Mouse (Mus musculus): ENCODE measurements at regions not wholly inside any gene's neighbourhood (a gene's known extent, or its start where the extent isn't known, plus 50 kb on each side); places are given as distances from the start of the nearest gene placed in this dataset.

DNA sequence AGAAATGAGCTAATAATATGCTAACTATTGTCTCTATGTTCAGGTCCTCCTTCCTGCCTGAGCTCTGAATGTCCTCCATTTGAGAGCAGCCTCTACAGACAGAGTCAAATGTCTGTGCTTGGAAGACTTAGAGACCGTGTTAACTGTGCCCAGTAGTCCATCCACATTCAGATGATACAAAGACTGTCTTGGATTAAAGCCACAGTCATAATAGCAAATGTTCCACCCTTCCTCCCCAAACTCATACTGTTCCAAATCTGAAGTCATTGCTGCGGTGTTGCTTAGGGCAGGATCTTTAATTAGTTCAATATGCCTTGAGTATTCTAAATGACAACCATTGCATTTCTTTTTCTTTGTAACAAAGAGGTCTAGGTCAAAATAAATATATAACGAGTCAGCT is 923.2 kb upstream of the Gm7489 start:
- no peak for DNase-seq

DNA sequence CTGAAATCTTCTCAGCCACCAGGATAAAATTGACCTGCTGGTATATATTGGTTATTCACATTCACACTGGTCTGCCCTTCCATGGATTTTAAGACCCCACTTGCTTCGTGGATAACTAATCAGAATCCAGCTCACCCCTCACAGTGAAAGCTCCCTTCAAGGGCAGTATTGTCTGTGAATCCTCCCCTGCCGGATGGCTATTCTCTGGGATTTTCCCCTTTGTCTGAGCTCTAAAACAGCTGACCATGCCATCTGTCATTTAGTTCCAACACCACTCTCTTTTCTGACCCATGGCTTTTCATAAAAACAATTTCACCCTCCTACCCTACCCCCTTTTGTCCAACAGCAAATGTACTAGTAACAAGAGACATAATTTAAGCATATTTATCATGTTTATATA is 920.8 kb upstream of the Gm7489 start:
- no peak for DNase-seq

DNA sequence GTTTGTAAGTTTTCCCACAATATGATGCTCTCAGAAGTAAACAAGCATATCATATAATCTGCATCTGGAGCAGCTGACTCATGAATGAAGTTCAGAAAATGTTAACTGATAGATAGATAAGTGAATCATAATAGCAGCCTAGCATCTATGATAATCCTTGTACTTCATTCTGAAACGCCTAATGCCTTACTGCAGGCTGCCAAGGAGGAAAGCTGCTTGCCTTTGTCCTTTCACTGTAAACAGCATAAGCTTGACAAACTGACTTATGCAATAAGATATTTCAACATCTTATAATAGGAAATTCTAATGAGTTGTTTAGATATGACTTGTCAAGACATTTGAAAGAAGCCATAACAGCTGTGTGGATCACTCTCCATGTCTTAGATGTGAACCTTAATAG is 920.3 kb upstream of the Gm7489 start:
- no peak for DNase-seq

DNA sequence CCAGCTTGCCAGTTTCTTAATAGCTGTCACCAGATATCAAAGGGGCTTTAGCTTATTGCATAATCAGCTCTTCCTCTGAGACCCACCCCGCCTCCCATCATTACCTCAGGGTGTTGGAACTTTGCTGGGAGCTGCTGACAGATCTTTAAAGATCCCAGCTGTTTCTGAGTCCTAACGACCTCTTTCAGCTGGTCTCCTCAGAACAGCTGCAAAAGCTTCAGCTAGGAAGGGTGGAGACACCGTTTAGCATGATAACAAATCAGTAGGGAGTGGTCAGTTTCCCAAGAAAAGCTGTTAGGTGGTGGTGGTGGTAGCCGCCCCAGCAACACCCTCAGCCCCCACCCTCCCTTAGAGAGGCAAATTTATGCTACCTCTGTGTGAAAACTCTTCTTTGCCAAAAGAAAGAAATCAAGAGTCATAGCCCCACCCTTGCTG is 916.9 kb upstream of the Gm7489 start:
- no peak for DNase-seq

DNA sequence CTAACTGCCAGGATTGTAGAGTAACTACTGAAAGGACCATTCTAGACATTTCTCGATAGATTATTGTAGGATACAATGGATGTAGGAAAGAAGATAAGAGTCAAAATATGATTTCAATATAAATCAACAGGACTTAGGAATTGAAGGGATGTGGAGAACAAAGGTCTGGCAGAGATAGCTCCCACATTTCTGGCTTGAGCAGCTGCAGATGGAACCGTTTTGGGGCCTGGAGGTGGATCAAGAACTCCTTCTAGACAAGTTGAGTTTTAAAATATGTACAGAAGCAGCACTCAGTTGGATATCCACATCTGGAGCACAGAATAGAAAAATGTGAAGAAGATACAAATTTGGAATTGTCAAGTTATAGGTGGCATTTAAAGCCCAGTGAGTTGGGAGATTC is 901.9 kb upstream of the Gm7489 start:
- DNase-seq: no peak

DNA sequence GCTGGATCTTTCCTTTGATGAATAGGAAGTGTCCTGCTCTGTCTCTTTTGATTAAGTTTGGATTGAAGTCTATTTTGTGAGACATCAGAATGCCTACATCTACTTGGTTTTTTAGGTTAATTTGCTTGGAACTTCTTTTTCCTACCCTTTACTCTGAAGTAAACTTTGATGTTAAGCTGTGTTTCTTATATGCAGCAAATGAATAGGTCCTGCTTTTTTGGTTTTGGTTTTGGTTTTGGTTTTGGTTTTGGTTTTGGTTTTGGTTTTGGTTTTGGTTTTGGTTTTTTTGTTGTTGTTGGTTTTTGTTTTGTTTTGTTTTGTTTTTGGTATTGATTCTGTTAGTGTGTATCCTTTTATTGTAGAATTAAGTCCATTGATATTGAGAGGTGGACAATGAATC is 894.1 kb upstream of the Gm7489 start:
- DNase-seq: no peak

DNA sequence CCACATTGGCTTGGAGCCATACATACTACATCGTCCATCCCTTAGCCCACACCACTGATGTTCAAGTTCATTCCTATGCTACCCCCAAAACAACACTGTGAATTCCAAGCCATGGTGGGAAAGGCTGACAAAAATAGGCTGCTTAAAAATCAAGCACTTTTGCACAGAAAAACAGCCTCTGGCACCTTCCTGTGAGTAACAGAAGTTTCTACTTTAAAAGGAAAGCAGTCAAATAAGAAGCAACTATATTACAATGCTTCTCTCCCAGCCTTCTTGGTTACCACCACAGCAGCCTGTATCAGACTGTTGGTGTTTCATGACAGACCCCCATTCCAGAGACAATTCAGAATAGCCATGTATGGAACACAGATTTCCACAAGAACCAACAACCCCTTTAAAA is 890.4 kb upstream of the Gm7489 start:
- DNase-seq: no peak

DNA sequence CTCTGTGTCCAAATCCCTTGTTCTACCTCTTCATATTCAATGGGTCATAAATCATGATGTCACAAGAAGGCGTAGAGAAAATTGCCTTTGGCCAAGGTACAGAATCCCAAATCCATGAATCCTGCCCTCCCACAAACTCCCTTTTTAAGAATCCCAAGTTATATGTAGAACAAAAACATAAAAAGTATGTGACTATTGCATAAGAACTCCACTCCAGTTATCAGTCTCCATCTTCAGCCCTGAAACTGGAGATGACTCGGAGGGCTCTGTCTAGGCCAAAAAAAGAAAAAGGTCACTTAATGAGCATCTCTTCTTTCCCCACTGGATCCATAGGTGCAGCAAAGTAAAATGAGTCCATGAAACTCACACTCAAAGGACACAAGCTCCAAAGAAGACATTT is 885.5 kb upstream of the Gm7489 start:
- DNase-seq: no peak

DNA sequence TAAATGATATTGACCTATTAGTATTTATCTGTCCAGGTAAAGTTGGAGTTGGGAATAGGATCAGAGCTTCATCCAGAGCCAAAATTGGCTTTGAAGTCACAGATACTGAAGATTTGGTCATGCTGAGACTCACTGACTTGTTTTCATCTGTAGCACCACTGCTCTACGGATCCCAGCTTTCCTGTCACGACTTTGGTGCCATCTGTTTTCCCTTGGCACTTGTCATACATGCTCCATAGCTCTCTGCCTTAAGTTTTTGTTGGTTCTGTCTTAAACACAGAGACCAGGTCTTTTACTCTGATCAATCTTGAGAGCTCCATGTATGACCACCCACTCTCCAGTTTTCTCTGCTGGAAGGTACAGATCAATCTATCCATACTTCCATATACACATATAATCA is 884.9 kb upstream of the Gm7489 start:
- no peak for DNase-seq

DNA sequence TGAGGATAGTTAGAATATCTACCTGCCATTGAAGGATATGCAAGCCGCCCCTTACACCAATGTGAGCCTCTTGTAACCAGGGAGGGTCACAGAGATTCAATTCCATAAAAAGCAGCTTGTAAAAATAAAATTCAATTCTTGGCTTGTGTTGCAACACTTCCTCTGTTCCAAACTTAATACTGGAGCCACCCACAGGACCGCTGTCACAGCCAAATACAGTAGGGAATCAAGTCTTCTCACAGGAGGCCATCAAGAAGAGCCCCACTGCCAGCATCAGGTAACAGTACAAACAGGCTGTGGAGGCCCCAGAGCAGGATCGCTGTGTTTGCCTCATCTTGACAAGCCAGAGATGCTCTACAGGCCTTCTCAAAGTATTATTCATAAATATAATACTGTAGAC is 883.3 kb upstream of the Gm7489 start:
- DNase-seq: no peak

DNA sequence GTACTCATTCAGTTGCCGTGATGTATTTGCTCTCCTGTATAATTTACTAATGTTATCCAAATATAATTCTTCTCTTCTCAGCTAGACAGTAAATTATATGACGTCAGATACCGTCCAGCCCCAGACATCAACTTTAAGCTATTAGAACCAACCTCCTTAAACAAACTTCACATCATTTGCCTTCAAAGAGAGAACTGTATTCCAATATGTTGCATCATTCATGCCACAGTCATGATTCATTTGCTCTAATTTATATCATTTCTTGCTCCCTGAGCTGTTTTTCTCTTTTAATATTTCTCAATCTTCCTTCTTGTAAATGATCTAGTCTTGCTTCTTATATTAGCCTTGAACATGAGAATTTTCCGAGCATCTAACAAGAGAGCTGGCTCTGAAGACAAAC is 882.7 kb upstream of the Gm7489 start:
- no peak for DNase-seq

DNA sequence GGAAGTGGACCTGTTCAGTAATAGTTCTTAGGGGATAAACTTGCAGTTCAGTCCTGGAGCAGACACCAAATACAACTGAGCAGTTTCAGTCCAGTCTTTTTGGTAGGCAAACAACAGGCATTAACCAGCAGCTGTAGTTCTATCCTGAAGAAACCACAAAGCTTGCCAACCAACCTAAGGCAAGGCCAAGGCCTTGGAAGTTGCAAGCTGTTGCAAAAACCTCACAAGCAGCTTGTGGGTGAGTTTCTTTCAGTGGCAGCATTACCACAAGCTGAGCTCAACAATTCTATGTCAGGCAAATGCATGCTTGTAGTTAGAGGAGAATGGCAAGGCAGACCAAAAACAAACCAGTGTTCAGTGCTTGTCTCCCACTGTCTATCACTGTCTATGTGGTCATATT is 880.6 kb upstream of the Gm7489 start:
- DNase-seq: no peak

DNA sequence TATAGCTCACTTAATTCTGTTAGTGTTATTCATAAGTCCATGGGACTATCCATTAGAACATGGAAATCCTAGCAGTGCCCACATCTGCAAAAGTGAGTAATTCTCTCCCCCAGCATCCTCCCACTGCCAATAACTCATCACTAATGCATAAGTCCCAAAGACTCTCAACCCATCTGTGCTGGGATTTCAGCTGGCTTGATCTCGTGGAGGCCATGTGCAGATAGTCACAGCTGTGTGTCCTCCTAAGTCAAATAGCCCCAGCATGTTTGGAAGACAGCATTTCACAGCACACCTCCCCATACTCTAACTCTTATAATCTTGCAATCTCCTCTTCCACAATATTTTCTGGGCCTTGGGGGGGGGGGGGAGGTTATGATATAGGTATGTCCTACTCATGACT is 877.9 kb upstream of the Gm7489 start:
- no peak for DNase-seq

DNA sequence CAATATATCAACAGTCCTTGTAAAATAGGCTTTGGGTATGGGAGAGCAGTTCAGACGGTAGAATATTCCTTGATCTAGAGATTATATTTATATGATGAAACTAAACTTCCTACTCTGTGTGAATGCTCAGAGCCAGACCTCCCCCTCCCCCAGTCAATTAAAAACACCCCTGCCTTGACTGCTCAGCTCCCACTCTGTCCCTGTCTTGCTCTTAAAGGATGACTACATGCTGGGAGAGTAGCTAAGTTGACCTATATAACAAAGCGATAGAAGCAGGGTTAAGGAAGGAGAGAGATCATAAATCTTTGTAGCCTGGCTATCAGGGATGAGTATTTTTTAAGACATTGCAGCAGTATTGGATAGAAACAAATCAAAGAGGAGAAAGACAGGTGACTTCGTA is 875.4 kb upstream of the Gm7489 start:
- no peak for DNase-seq
